Mouse (Mus musculus) CH12.LX (cell line): Measurements from ENCODE around the gene B3galt4.

Experiments used
- CHD2 ChIP-seq: IDR thresholded peaks from 2 replicates; pipeline ENCODE4 v1.6.1; 2011; ENCODE audit warnings: low read length, improper control_type of control experiment
- CTCF ChIP-seq, 2 experiments: IDR thresholded peaks in 1 of 2; conservative IDR thresholded peaks in 1 of 2; 2 replicates each; pipeline ENCODE4 v1.5.1; 2011 to 2012; ENCODE audit warnings: low read depth in 2 of 2, low read length in 2 of 2, improper control_type of control experiment in 1 of 2, inconsistent platforms in 1 of 2, mild to moderate bottlenecking in 1 of 2, moderate library complexity in 1 of 2
- IRF4 ChIP-seq: IDR thresholded peaks from 2 replicates; pipeline ENCODE4 v1.6.1; 2014; ENCODE audit warnings: low read depth, mild to moderate bottlenecking, inconsistent platforms, low read length, improper control_type of control experiment

GRCm38 (mm10) chr17:33902491-33902890, 48.8 kb downstream of the B3galt4 start:
- TF ChIP-seq IRF4 (no peak), CTCF (conservative IDR thresholded peaks at IDR 0.05 in 1 of 2, IDR thresholded peaks at IDR 0.05 in 1 of 2; ENCODE audit: low read depth in 2 of 2, low read length in 2 of 2) (no peak), CHD2 (no peak)
